Mouse (Mus musculus): ENCODE data around the gene Nrd1.

- 0 out of 2 replicates have a peak, but pooled peaks have one; percentile 30 for TF ChIP-seq EP300 (IDR thresholded peaks at IDR 0.05; ENCODE audit: insufficient read depth, low read depth, low read length)
- no peak for TF ChIP-seq POLR2A (IDR thresholded peaks at IDR 0.05; ENCODE audit: insufficient read depth, low read length)
- no peak for TF ChIP-seq CTCF (IDR thresholded peaks at IDR 0.05; ENCODE audit: low read depth, low read length)
These were observed 10.4 kb upstream of the Nrd1 start for GRCm38 (mm10) chr4:108990032-108990431.
